Mouse (Mus musculus): ENCODE measurements around the gene Rasgrp4.

DNA sequence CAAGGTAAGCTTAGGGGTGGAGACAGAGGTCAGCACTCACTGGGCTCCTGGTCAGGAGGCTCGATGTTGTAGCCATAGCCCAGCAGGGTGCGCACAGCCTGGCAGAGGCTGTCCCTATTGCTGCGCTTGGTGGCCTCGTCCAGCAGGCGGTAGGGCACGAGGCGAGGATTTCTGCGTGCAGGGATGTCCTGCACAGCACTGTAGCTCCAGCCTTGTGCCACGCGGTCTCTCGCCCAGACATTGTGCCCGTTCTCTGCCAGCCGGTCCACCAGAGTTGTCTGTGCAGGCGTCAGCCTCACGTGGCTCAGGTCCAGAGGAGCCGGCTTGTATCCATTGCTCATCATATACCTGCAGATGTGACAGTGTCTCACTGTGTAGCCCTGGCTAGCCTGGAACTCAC, 37.5 kb upstream of the Rasgrp4 start:
- TF ChIP-seq CTCF (IDR thresholded peaks at IDR 0.05; ENCODE audit: control insufficient read depth, insufficient read depth, insufficient read length) (no peak), USF1 (IDR thresholded peaks at IDR 0.05; ENCODE audit: low read depth) (no peak), MAX (IDR thresholded peaks at IDR 0.05) (no peak), MYOG (IDR thresholded peaks at IDR 0.05; ENCODE audit: control insufficient read depth, extremely low read depth, insufficient read length) (no peak), CEBPB (IDR thresholded peaks at IDR 0.05; ENCODE audit: low read depth) (no peak)
